Mouse (Mus musculus) neural tube, embryonic 15.5 days (tissue): ENCODE data around the gene Eef1akmt4. TPM values are rescaled to one million over a fixed set of nuclear protein-coding genes. Genes with fewer than 3 reads are reported as not detected.

ENCODE experiments used
- microRNA counts: library from miRNA; unstranded; fragments of <30 nt; microRNA quantifications from one replicate; lab custom pipeline; 2016
- microRNA-seq: library from miRNA; unstranded; fragments of <30 nt; microRNA quantifications from one replicate; pipeline ENCODE4, GENCODE M21; 2017
- polyA plus RNA-seq: library from polyadenylated mRNA; unstranded; fragments of >200 nt; fragmentation: Nextera tagmentation; extraction: Ambion mirVana; gene quantifications from 2 replicates; pipeline ENCODE4 v1.2.1, GENCODE M21; 2015

The Eef1akmt4 gene
- polyA plus RNA-seq, 1 experiment from 2014 or later: 8.4 TPM

MicroRNAs within 50 kb of the gene (microRNA counts, 519-probe panel; counts per million panel counts)
- microRNA mmu-miR-1224 (lab: Ali Mortazavi, UCI): 2,296 counts per million, percentile 51 among the panel's probes with 10 or more counts

Small RNA genes lying within 50 kb of the gene (microRNA-seq; reads per million reads assigned to microRNA genes)
- gene Mir1224: 64.4 reads per million, percentile 47 among the genes with 10 or more reads in this experiment

Other genes starting within 250 kb of the Eef1akmt4 start
- 120 and 142 TPM in 2 replicates for gene Abcc5, start 185.2 kb upstream of the Eef1akmt4 start, polyA plus RNA-seq
- 100 and 103 TPM in 2 replicates for gene Eif2b5, start 112.8 kb upstream of the Eef1akmt4 start, polyA plus RNA-seq
- 32.2 and 34.2 TPM in 2 replicates for gene Dvl3, start 94.6 kb upstream of the Eef1akmt4 start, polyA plus RNA-seq
- gene Ap2m1, start 76.1 kb upstream of the Eef1akmt4 start, polyA plus RNA-seq: 1,083 and 1,151 TPM in 2 replicates
- 91.1 and 93.2 TPM in 2 replicates for gene Abcf3, start 63.0 kb upstream of the Eef1akmt4 start, polyA plus RNA-seq
- gene Vwa5b2, start 22.1 kb upstream of the Eef1akmt4 start, polyA plus RNA-seq: 38.1 and 48.0 TPM in 2 replicates
- 0.13 TPM in 1 of 2 replicates, not detected in the other for gene Gm49333, start within 50 bp of the Eef1akmt4 start, polyA plus RNA-seq
- 39.6 and 40.0 TPM in 2 replicates for gene Alg3, start 142 bp downstream of the Eef1akmt4 start, polyA plus RNA-seq
- 45.1 and 55.0 TPM in 2 replicates for gene Camk2n2, start 9.7 kb downstream of the Eef1akmt4 start, polyA plus RNA-seq
- gene Ece2, start 18.2 kb downstream of the Eef1akmt4 start, polyA plus RNA-seq: 17.6 and 20.4 TPM in 2 replicates
- gene Psmd2, start 40.1 kb downstream of the Eef1akmt4 start, polyA plus RNA-seq: 340 and 342 TPM in 2 replicates
- gene Eif4g1, start 56.7 kb downstream of the Eef1akmt4 start, polyA plus RNA-seq: 130 and 142 TPM in 2 replicates
- 42.2 and 48.6 TPM in 2 replicates for gene Fam131a, start 81.6 kb downstream of the Eef1akmt4 start, polyA plus RNA-seq
- 90.9 and 95.4 TPM in 2 replicates for gene Polr2h, start 106.1 kb downstream of the Eef1akmt4 start, polyA plus RNA-seq
- gene Clcn2, start 106.2 kb downstream of the Eef1akmt4 start, polyA plus RNA-seq: 27.4 and 34.6 TPM in 2 replicates
- gene Chrd, start 121.5 kb downstream of the Eef1akmt4 start, polyA plus RNA-seq: 6.3 and 7.5 TPM in 2 replicates
- 1.0 and 1.2 TPM in 2 replicates for gene Thpo, start 122.9 kb downstream of the Eef1akmt4 start, polyA plus RNA-seq